Mouse (Mus musculus): ENCODE results near the gene Sncg.

DNA sequence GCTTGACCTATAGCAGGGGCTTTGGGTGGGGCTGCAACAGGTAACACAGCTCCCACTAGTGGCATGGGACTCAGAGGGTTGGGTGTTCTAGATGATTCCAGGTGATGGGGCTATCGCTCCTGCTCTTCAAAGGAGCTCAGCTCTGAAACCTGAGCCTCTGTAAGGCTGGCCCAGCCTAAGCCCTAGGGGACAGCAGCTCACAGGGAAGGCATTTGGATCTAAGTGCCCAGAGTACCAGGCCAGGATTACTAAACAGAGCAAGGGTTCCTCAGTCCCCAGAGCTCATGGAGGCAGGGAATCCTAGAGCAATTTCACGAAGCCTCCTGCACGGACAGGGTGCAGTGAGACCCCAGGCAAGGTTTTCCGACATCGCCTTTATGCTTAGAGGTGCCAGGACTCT, 1.4 kb upstream of the Sncg start:
- no peak for TF ChIP-seq GATA2 (IDR thresholded peaks at IDR 0.05; ENCODE audit: borderline replicate concordance, low read depth, low read length)
- no peak for TF ChIP-seq CTCF (IDR thresholded peaks at IDR 0.05; ENCODE audit: low read depth, low read length)
- no peak for TF ChIP-seq POLR2AphosphoS5 (IDR thresholded peaks at IDR 0.05; ENCODE audit: insufficient replicate concordance, low read depth, low read length)
- TF ChIP-seq TAL1 (conservative IDR thresholded peaks at IDR 0.05; ENCODE audit: low read depth, low read length): no peak
- no peak for TF ChIP-seq GATA1 (IDR thresholded peaks at IDR 0.05; ENCODE audit: borderline replicate concordance, low read length)

All from G1E (cell line).